Mouse (Mus musculus) ES-E14 (cell line): ENCODE measurements around the gene Hdac5.

Experiments used
- CHD2 ChIP-seq: IDR thresholded peaks from 2 replicates; pipeline ENCODE4 v1.6.1; 2014; ENCODE audit warnings: mild to moderate bottlenecking, low read depth, low read length, inconsistent platforms
- HCFC1 ChIP-seq: IDR thresholded peaks from 2 replicates; pipeline ENCODE4 v1.6.1; 2012; ENCODE audit warnings: low read length, inconsistent platforms, borderline replicate concordance; ENCODE audit not compliant: insufficient read depth
- MAFK ChIP-seq: IDR thresholded peaks from 2 replicates; pipeline ENCODE4 v1.6.1; 2014; ENCODE audit warnings: mild to moderate bottlenecking, low read depth, low read length, inconsistent platforms; ENCODE audit not compliant: insufficient read depth
- ZC3H11A ChIP-seq: IDR thresholded peaks from 2 replicates; pipeline ENCODE4 v1.6.1; 2012; ENCODE audit warnings: low read depth, mild to moderate bottlenecking, inconsistent platforms, low read length, borderline replicate concordance

GRCm38 (mm10) chr11:102159781-102160180 lies 70.2 kb downstream of the Hdac5 start:
- no peak for TF ChIP-seq HCFC1
- no peak for TF ChIP-seq ZC3H11A
- no peak for TF ChIP-seq CHD2
- no peak for TF ChIP-seq MAFK
